Comparison of ENCODE assay signal across 23 mouse cellular contexts in the genomic region with DNA sequence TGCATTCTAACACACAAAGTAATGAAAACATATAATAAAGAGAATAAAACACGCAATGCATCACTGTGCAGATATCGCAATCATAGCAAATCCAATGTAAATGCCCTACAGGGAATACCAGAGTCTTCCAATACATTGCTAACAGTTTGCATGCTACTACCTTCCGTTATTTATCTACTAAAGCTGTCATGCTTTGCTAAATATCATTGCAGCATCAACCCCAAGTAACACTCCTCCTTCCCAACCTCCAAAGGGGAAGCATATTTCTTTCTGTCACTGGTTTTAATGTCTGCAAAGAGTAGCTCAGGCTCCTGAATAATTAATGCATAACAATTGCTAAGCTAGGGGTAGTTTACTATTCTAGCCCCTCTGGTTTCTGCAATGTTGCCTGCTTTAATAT. TPM values are rescaled to one million over a fixed set of nuclear protein-coding genes. Genes with fewer than 3 reads are reported as not detected.
"Had no signal": no experiment of that assay in that cellular context is flagged by ENCODE, and none has a peak within 500 bp of the region (broad histone marks: within the 10 kb centered on the region; RNA-seq: fewer than 3 reads in every experiment).

No protein-coding gene starts in this region.

- ATAC-seq: liver, embryonic 12.5 days; midbrain, embryonic 13.5 days; midbrain, embryonic 15.5 days had no signal

- H3K4me3 ChIP-seq: liver, embryonic 12.5 days; megakaryocyte, embryonic 14.5 days; midbrain, embryonic 13.5 days; midbrain, embryonic 15.5 days had no signal

- H3K9me3 ChIP-seq: liver, embryonic 12.5 days; megakaryocyte, embryonic 14.5 days; midbrain, embryonic 13.5 days; midbrain, embryonic 15.5 days had no signal

- H3K4me1 ChIP-seq: liver, embryonic 12.5 days; midbrain, embryonic 13.5 days; midbrain, embryonic 15.5 days had no signal

- H3K27me3 ChIP-seq: liver, embryonic 12.5 days; midbrain, embryonic 13.5 days; midbrain, embryonic 15.5 days had no signal

- H3K36me3 ChIP-seq: liver, embryonic 12.5 days; midbrain, embryonic 13.5 days; midbrain, embryonic 15.5 days had no signal

- H3K4me2 ChIP-seq: liver, embryonic 12.5 days; lung, embryonic 14.5 days; midbrain, embryonic 11.5 days; midbrain, embryonic 13.5 days; midbrain, embryonic 15.5 days had no signal

- H3K27ac ChIP-seq: liver, embryonic 12.5 days; liver, embryonic 14.5 days; macrophage; midbrain, embryonic 13.5 days; midbrain, embryonic 15.5 days had no signal

- DNase-seq: lung, postnatal 14 days; retina, postnatal 1 day; right cerebral cortex, adult 18-20 months; right cerebral cortex, postnatal 25 days; right cerebral cortex, postnatal 4 days; spleen, adult 18-20 months; thymus, adult 18-20 months; thymus, postnatal 14 days; thymus, postnatal 36 days had no signal

- H3K9ac ChIP-seq: liver, embryonic 12.5 days; liver, embryonic 14.5 days; lung, embryonic 14.5 days; midbrain, embryonic 13.5 days; midbrain, embryonic 15.5 days had no signal

RNA-seq across cellular contexts. Expression of gene Fam216b, which starts 40.5 kb away (rescaled TPM):
- total RNA-seq: megakaryocyte progenitor cell, adult 5-6 weeks; monocyte, adult 5-6 weeks had no signal
- polyA plus RNA-seq: liver, embryonic 12.5 days; liver, embryonic 14.5 days; liver, embryonic 16.5 days; lung, embryonic 14.5 days; macrophage; midbrain, embryonic 11.5 days; midbrain, embryonic 13.5 days; neural tube, embryonic 11.5 days; small intestine, adult 2 months; stomach, embryonic 14.5 days had no signal
